Mouse (Mus musculus): ENCODE data around the gene Asb18. TPM values are rescaled to one million over a fixed set of nuclear protein-coding genes. Genes with fewer than 3 reads are reported as not detected.

Gene Asb18
- total RNA-seq, 2 experiments from 2014 or later: not detected

DNA sequence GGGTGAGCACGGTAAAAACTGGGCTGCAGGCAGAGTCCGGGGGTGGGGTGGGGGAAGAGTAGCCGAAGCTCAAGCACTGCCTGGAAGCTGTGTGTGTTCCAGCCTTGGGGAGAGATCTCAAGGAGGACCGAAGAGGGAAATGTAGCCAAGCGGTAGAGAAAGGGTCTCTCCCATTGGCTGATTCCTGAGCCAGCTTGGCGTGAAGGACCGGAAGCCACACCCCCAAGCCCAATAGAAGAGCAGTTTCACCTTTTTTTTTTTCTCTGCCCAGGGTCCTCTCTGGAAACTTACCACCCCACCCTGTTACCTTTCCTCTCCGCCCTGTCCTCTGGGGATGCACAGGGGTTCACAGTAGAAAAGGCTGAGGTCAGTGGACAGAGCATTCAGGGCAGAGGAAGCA lies 39.9 kb downstream of the Asb18 start:
- no peak for ATAC-seq (replicated peaks; ENCODE audit: poor library complexity)

DNA sequence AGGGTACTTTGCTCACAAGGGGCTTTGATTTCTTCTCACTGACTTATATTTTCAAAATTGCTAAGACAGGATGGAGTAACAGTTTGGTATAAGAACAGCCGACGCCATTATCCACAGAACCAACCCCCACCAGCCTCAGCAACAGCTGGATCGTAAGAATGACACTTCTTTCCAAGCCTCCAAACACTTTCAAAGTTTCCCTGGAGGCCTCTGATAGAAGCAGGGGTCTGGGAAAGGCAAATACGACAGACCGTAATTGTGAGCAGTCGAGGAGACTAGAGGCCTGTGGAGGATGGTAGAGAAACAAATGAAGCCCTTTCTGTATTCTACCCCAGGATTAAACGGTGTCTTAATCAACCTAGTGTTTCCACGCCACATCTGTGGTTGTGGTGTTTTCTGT lies 42.6 kb downstream of the Asb18 start:
- no peak for ATAC-seq (replicated peaks; ENCODE audit: poor library complexity)

- no peak for ATAC-seq (replicated peaks; ENCODE audit: poor library complexity)
Observed at GRCm38 (mm10) chr1:89969714-89970110, 44.8 kb downstream of the Asb18 start.

DNA sequence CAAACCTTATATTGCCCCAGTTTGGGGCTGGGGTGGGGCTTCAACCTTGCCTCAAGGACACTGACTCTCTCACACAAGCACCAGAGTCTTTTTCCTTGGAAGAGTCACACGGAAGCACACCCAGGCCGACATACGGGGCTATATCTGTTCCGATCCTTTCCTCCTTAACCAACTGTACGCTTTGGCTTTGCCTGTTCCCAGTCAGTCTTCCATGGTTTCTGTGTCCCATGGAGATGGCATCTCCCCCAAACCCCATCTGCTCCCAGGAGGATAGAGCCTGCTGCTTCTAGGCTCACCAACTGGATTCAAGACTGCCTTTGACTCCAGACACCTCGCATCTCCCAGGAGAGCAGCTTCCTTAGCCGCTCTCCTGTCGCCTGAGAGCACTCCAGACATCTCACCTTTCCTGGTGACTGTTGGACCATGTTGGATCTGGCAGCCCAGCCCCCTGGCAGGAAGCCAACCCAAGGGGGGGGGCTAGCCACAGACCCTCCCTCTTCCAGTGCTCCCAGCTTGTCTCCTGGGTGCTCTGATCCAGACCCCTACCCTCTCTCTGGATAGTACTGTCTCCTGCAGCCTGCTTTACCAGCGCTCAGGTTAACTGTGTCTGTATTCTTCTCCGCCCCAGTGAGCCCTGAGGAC lies 45.3 kb downstream of the Asb18 start:
- no peak for ATAC-seq (replicated peaks; ENCODE audit: poor library complexity)

DNA sequence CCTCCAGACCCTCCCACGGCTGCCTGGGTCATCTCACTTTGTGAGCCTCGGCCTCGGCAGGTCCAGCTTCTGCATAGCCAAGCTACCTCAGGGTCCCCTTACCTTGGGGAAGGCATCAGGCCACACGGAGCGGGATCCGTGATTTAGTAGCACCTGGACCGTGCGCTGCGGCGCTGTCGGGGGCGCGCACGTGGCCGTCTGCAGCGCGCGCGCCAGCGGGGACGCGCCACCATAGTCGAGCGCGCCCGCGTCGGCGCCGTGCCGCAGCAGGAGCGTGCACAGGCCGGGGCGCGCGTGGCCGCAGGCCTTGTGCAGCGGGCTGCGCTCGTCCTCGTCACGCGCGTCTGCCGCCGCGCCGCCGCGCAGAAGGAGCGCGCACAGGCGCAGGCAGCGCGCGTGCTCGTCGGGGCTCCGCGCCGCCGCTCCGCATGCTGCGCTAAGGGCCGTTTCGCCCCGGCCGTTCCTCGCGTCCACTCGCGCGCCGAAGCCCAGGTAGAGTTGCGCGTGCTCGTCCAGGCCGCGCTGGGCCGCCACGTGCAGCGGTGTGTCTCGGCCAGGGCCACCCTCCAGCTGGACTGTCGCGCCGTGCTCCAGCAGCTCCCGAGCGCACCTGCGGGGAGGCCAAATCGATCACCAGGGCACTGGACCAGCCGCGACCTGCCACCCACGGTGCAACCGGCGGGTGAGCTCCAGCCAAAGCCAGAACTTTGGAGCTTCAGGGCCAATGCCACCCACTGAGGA lies 46.2 kb downstream of the Asb18 start:
- no peak for ATAC-seq (replicated peaks; ENCODE audit: poor library complexity)

- no peak for ATAC-seq (replicated peaks; ENCODE audit: poor library complexity)
Observed at GRCm38 (mm10) chr1:89967585-89967984, 46.9 kb downstream of the Asb18 start.

- no peak for ATAC-seq (replicated peaks; ENCODE audit: poor library complexity)
Observed at GRCm38 (mm10) chr1:89964426-89964825, 50.0 kb downstream of the Asb18 start.

GRCm38 (mm10) chr1:89963296-89963695 lies 51.2 kb downstream of the Asb18 start:
- ATAC-seq (replicated peaks; ENCODE audit: poor library complexity): no peak

DNA sequence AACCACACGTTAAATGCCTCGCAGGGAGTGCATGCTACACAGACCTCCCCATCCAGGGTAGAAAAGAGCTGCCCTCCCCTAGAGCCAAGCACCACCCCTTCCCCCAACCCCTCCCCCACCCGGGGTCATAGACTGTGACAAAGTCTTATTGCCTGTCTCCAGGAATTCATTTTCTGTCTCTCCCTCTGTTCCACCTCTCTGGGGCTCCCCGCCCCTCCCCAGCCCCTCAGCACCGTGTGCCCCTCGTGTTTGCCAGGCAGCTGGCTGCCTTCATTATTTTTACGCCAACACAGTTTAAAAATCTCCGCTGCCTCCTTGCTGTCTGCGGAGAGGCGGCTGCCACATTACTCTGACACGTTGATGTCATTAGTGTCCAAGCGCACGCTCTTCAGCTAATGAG lies 52.4 kb downstream of the Asb18 start:
- ATAC-seq (replicated peaks; ENCODE audit: poor library complexity): no peak

- no peak for ATAC-seq (replicated peaks; ENCODE audit: poor library complexity)
Observed at GRCm38 (mm10) chr1:89959393-89959792, 55.1 kb downstream of the Asb18 start.

DNA sequence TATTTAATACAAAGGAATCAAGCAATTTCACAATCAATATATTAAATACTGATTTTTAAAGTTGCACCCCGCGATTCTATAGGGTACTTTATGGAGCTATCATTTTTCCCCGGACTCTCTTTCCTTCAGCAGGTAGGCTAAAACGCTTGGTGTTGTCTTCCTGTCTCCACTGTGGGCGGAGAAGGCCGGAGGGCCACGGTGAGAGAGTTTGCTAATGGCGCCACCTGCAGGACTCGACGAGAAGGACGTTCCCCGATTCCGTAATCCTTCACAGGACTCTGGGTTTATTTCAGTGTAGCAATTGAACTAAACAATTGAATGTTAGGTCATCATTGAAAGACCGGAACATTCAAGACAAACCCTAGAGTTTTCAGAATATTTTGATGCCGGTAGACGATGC lies 71.3 kb downstream of the Asb18 start:
- peak; percentile 78 for ATAC-seq (replicated peaks; ENCODE audit: poor library complexity)

DNA sequence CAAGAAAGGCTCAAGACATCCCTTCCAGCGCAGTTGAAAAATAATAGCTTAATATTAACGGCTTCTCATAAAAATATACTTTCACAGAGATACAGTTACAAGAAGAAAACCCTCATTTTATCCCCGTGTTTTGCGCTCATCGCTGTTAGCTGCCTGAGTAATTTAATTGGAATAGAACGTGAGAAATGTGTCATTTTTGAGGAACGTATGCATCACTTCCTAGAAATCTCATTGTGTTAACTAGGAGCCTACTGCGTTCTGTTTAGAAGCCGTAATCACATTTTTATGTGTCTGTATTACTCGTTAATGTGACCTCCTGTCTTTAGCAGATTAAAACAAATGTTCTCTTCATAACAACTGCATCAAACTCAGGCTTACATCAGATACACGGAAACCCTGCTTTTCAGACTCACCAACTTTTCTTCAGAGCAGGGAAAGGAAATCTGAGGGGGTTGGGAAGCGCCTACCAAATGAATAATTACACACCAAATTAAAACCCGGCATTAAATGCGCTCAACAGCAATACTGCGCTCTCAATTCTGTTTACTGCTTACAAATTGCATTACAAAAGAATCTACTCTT lies 72.0 kb downstream of the Asb18 start:
- ATAC-seq (replicated peaks; ENCODE audit: poor library complexity): no peak

DNA sequence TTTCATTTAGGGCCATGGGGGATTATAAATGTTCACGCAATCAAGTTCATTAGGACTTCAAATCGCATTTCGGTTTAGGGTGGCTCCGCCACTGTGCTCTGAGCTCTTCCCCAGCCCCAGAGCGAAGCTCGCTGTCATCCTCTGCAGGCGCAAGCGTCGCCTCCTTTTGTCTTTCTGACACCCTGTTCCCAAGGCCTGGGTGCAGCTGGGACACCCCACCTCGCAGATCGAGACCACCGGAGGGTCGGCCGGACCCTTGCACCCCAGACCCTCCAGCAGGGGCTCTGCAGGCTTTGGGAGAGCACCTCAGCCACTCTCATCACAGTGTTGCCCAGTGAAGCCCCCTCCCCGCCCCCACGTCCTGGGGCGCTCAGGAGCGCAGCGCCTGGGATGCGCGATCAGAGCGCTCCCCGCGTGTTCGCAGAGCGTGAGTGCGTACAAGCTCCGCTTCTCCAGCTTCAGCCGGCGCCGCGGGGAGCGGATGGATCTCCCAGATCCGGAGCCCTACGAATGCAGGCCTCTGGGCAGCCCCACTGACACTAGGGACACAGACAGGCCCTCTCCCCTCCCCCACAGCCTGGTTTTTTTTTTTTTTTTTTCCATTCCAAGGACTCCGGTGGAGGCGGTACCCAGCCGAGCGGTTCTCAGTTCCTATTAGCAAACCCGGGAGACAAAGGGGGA lies 72.6 kb downstream of the Asb18 start:
- no peak for ATAC-seq (replicated peaks; ENCODE audit: poor library complexity)

DNA sequence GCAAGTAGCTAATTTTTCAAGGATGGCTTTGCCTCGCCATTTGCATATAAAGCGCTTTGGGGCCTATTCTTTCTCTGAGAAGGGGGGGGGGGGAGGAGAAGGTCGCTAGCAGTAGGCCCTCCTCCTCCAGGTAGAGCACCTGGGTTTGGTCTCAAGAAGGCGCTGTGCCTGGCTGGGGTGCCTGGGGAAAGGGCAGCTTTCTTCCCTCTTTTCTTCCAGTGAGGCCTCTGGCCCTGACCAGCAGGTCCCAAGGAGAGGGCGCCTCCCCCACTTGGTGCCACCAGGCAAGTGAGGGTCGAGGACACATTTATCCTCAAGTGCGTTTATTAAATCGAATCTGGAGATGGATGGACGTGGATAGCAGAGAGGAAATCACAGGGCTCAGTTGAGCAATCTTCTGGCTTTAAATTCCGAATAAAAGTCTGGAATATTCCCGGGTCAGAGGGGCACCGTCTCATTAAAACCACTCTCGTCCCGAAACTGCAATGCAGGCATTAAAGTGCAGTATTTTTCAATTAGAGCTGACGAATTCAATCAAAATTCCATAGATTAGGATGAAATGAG lies 73.4 kb downstream of the Asb18 start:
- ATAC-seq (replicated peaks; ENCODE audit: poor library complexity): no peak

GRCm38 (mm10) chr1:89939981-89940726 lies 74.3 kb downstream of the Asb18 start:
- peak; percentile 89 for ATAC-seq (replicated peaks; ENCODE audit: poor library complexity)

GRCm38 (mm10) chr1:89939596-89939960 lies 74.9 kb downstream of the Asb18 start:
- peak; percentile 10; the same call in 1 of the 2 replicates for ATAC-seq (replicated peaks; ENCODE audit: poor library complexity)

- ATAC-seq (replicated peaks; ENCODE audit: poor library complexity): peak; percentile 51
Observed at GRCm38 (mm10) chr1:89938884-89939595, 75.4 kb downstream of the Asb18 start.

GRCm38 (mm10) chr1:89935493-89936348 lies 78.7 kb downstream of the Asb18 start:
- no peak for ATAC-seq (replicated peaks; ENCODE audit: poor library complexity)
